Mouse (Mus musculus) midbrain, embryonic 16.5 days (tissue): ENCODE data around the gene Pde4dip. TPM values are rescaled to one million over a fixed set of nuclear protein-coding genes. Genes with fewer than 3 reads are reported as not detected.

Experiments
- ATAC-seq: fragments of 200-750 bp; cut with Nextera tagmentation; 2 replicates; pipeline ENCODE4 v1.8.0; 2017; ENCODE audit warnings: moderate TSS enrichment
- H3K27ac ChIP-seq: fragments of 300-500 bp; sonication (generic); 2 replicates; pipeline ENCODE4 v1.5.1; 2014; ENCODE audit warnings: mild to moderate bottlenecking, low read length, mixed read lengths
- H3K27me3 ChIP-seq: fragments of 300-500 bp; sonication (generic); 2 replicates; pipeline ENCODE4 v1.6.1; 2014; ENCODE audit warnings: low read depth, low read length, mixed read lengths; ENCODE audit not compliant: control insufficient read depth, insufficient read depth
- H3K36me3 ChIP-seq: fragments of 300-500 bp; sonication (generic); 2 replicates; pipeline ENCODE4 v1.6.1; 2014; ENCODE audit warnings: mild to moderate bottlenecking, low read length, moderate library complexity, mixed read lengths; ENCODE audit not compliant: control insufficient read depth, insufficient read depth
- H3K4me1 ChIP-seq: fragments of 300-500 bp; sonication (generic); 2 replicates; pipeline ENCODE4 v1.6.1; 2014; ENCODE audit warnings: mild to moderate bottlenecking, low read length, mixed read lengths; ENCODE audit not compliant: control insufficient read depth, insufficient read depth
- H3K4me2 ChIP-seq: fragments of 300-500 bp; sonication (generic); 2 replicates; pipeline ENCODE4 v1.6.1; 2014; ENCODE audit warnings: mild to moderate bottlenecking, low read length, mixed read lengths
- H3K4me3 ChIP-seq: fragments of 300-500 bp; sonication (generic); 2 replicates; pipeline ENCODE4 v1.5.1; 2014; ENCODE audit warnings: low read depth, mild to moderate bottlenecking, low read length, moderate library complexity, mixed read lengths
- H3K9ac ChIP-seq: fragments of 300-500 bp; sonication (generic); 2 replicates; pipeline ENCODE4 v1.6.1; 2014; ENCODE audit warnings: low read depth, low read length, mixed read lengths
- H3K9me3 ChIP-seq: fragments of 300-500 bp; sonication (generic); replicated peaks from 2 replicates; pipeline ENCODE4 v1.6.1; 2014; ENCODE audit warnings: mild to moderate bottlenecking, low read length, mixed read lengths; ENCODE audit not compliant: control insufficient read depth, poor library complexity, severe bottlenecking
- WGBS: fragments of 180-500 bp; shearing (Covaris S2); extraction: QIAGEN DNeasy Blood & Tissue Kit; methylation state at CpG from one replicate; pipeline ENCODE4 v1.1.7; 2014; 5-methylcytosine and 5-hydroxymethylcytosine counted together
- microRNA-seq: library from miRNA; unstranded; fragments of <30 nt; microRNA quantifications from one replicate; pipeline ENCODE4, GENCODE M21; 2017
- polyA plus RNA-seq: library from polyadenylated mRNA; unstranded; fragments of >200 nt; fragmentation: Nextera tagmentation; extraction: Ambion mirVana; gene quantifications from 2 replicates; pipeline ENCODE4 v1.2.1, GENCODE M21; 2015

Pde4dip gene
- polyA plus RNA-seq, 1 experiment from 2014 or later, result 67.5 TPM

DNA sequence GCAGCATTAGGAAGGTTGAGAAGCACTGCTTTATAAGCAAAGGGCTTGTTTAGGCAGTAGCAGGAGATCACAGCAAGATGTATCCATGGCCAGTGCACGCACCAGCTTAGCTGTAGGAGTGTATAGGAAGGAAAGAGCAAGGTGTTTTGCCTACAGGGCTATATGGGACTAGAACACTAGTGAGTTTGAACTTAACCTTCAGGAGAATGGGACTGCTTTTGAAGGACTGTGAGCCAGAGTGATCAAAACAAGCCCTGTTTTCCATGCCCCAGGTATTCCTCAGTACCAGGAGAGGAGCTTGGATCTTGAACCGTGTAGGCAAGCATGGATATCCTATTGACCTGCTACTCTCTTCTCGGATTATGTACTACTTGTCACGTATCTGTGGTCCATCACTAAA lies 247.1 kb downstream of the Pde4dip start:
- Histone ChIP-seq H3K4me1 (no peaks in the 10 kb centered on the region), H3K4me3 (no peak overlapping the region), H3K27me3 (no peaks in the 10 kb centered on the region), H3K4me2 (no peak overlapping the region), H3K27ac (no peak overlapping the region), H3K36me3 (no peaks in the 10 kb centered on the region), H3K9me3 (no peaks in the 10 kb centered on the region), H3K9ac (no peak overlapping the region)
- no peak for ATAC-seq
- WGBS, result 89% methylated on average over 4 of the region's 4 CpGs

Small RNA genes within 50 kb of the gene (microRNA-seq; reads per million reads assigned to microRNA genes)
- not detected for gene Mir7225

Other genes starting within 250 kb of the Pde4dip start
- gene Prkab2, start 230.5 kb downstream of the Pde4dip start, polyA plus RNA-seq, result 14.7 and 16.9 TPM in 2 replicates
- gene Gm17651, start 214.0 kb downstream of the Pde4dip start, polyA plus RNA-seq, result not detected in 2 replicates
- 86.9 and 94.8 TPM in 2 replicates for gene Sec22b, start 12.5 kb upstream of the Pde4dip start, polyA plus RNA-seq
- 6.6 and 7.0 TPM in 2 replicates for gene Notch2, start 124.8 kb upstream of the Pde4dip start, polyA plus RNA-seq